Mouse (Mus musculus) kidney, embryonic 15.5 days (tissue): ENCODE data around the gene Iqca. TPM values are rescaled to one million over a fixed set of nuclear protein-coding genes. Genes with fewer than 3 reads are reported as not detected.

Experiments
- ATAC-seq: fragments of 200-750 bp; cut with Nextera tagmentation; replicated peaks from 2 replicates; pipeline ENCODE4 v1.8.0; 2017; ENCODE audit warnings: moderate TSS enrichment; ENCODE audit not compliant: low FRiP score
- H3K27ac ChIP-seq: fragments of 300-500 bp; sonication (generic); 2 replicates; pipeline ENCODE4 v1.5.1; 2015; ENCODE audit warnings: mild to moderate bottlenecking, inconsistent platforms
- H3K27me3 ChIP-seq: fragments of 300-500 bp; sonication (generic); 2 replicates; pipeline ENCODE4 v1.6.1; 2015; ENCODE audit warnings: inconsistent platforms
- H3K36me3 ChIP-seq: fragments of 300-500 bp; sonication (generic); 2 replicates; pipeline ENCODE4 v1.6.1; 2015; ENCODE audit warnings: inconsistent platforms
- H3K4me1 ChIP-seq: fragments of 300-500 bp; sonication (generic); 2 replicates; pipeline ENCODE4 v1.6.1; 2015; ENCODE audit warnings: inconsistent platforms
- H3K4me2 ChIP-seq: fragments of 300-500 bp; sonication (generic); 2 replicates; pipeline ENCODE4 v1.6.1; 2015; ENCODE audit warnings: moderate library complexity, mild to moderate bottlenecking, inconsistent platforms
- H3K4me3 ChIP-seq: fragments of 300-500 bp; sonication (generic); replicated peaks from 2 replicates; pipeline ENCODE4 v1.5.1; 2015; ENCODE audit warnings: mild to moderate bottlenecking, inconsistent platforms
- H3K9ac ChIP-seq: fragments of 300-500 bp; sonication (generic); 2 replicates; pipeline ENCODE4 v1.6.1; 2015; ENCODE audit warnings: mild to moderate bottlenecking, inconsistent platforms
- H3K9me3 ChIP-seq: fragments of 300-500 bp; sonication (generic); replicated peaks from 2 replicates; pipeline ENCODE4 v1.6.1; 2016; ENCODE audit warnings: inconsistent platforms
- WGBS: fragments of 180-500 bp; shearing (Covaris S2); methylation state at CpG from one replicate; pipeline ENCODE4 v1.1.7; 2015; ENCODE audit warnings: mixed read lengths; 5-methylcytosine and 5-hydroxymethylcytosine counted together
- polyA plus RNA-seq: library from polyadenylated mRNA; unstranded; fragments of >200 nt; fragmentation: Nextera tagmentation; extraction: Ambion mirVana; gene quantifications from 2 replicates; pipeline ENCODE4 v1.2.1, GENCODE M21; 2015

Gene Iqca
- polyA plus RNA-seq, 1 experiment from 2014 or later: 0.14 TPM

DNA sequence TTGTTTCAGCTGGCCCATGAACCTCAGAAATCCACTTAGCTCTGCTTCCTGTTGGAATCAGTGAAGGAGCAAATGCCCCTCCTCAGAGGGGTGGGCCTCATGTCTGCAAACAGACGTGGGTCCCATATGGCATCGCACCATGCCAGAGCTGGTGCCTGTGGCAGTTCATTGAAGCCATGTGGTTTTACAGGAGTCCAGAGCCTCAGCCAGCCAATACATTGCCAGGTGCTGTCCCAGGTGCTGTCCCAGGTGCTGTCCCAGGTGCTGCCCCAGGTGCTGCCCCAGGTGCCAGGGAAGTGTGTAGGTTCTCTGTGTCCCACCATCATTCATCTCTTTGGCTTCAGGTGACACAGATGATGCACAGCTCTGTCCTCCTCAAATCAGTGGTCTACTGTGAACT lies 124.9 kb downstream of the Iqca start:
- Histone ChIP-seq H3K4me3 (no peak overlapping the region), H3K27me3 (peaks cover 6% of the 10 kb centered on the region; the same call in 1 of the 2 replicates), H3K4me1 (no peaks in the 10 kb centered on the region), H3K36me3 (no peaks in the 10 kb centered on the region), H3K9ac (no peak overlapping the region), H3K4me2 (no peak overlapping the region), H3K27ac (no peak overlapping the region), H3K9me3 (no peaks in the 10 kb centered on the region)
- 53% methylated on average over 2 of the region's 2 CpGs for WGBS
- no peak for ATAC-seq

DNA sequence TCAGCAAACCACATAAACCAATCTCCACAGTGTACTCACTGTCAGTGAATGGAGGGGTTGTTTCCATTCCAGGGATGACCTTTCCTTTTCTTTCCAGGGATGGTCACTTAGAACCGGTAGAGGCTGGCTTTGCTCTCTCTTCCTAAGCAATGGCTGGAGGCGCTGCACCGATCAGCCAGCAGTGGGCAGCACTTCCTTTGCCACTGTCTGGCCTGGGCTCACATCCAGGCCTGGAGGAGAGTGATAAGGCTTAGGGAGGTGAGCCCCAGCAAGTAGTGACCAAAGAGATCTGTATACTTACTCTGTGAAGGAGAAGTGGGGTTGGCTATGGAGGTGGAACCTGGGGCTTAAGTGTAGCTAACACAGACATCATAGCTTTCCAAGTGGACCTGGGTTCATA lies 126.3 kb downstream of the Iqca start:
- Histone ChIP-seq H3K9ac (no peak overlapping the region), H3K4me1 (no peaks in the 10 kb centered on the region), H3K4me2 (no peak overlapping the region), H3K27me3 (0 out of 2 replicates have a peak, but pooled peaks cover 3% of the 10 kb centered on the region), H3K27ac (no peak overlapping the region), H3K9me3 (no peaks in the 10 kb centered on the region), H3K4me3 (no peak overlapping the region), H3K36me3 (no peaks in the 10 kb centered on the region)
- 23% methylated on average over 3 of the region's 3 CpGs for whole genome bisulfite sequencing
- ATAC-seq: 0 out of 2 replicates have a peak, but pooled peaks have one; percentile 12

GRCm38 (mm10) chr1:90020336-90020735 lies 132.9 kb downstream of the Iqca start:
- WGBS: 82% methylated on average over 5 of the region's 5 CpGs
- no peak overlapping the region for H3K4me2 ChIP-seq
- ATAC-seq: no peak
- no peaks in the 10 kb centered on the region for H3K36me3 ChIP-seq
- H3K27ac ChIP-seq: no peak overlapping the region
- H3K4me1 ChIP-seq: no peaks in the 10 kb centered on the region
- no peak overlapping the region for H3K9ac ChIP-seq
- no peaks in the 10 kb centered on the region for H3K9me3 ChIP-seq
- no peak overlapping the region for H3K4me3 ChIP-seq
- no peaks in the 10 kb centered on the region for H3K27me3 ChIP-seq

DNA sequence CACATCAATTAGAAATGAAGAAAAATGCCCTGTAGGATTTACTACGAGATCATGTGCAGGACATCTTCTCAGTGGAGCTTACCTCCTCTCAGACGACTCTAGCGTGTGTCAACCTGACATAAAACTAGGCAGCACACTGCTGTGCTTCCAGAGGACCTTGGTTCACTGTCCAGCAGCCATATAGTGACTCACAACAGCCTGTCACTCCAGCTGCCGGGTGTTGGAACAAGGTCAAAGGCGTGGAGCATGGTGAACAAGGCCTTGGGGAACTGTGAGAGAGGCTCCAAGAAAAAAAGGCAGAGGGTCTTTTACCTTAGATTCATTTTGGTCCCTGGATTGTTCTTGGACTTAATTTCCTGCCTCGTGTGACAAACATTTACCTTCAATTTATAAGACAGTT lies 135.1 kb downstream of the Iqca start:
- H3K27me3 ChIP-seq: no peaks in the 10 kb centered on the region
- H3K27ac ChIP-seq: no peak overlapping the region
- WGBS: 69% methylated on average over 6 of the region's 6 CpGs

DNA sequence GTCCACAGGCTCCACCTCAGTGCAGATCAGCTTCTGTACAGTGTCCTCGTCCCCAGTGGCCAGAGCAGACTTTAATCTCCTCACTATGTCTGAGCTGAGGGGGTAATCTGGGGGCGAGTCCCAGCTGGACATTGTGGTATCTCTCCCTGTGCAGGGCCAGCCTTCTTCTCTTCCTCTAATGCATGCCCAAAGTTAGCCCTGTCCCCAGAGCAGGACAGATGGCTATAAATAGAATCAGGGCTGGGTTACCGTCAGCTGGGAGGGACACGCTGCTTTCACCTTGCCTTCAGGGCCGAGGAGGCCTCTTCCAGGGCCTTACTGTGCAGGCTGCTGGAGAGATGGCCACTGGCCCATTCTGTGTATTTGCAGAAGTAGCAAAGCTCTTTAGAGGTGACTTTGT lies 138.8 kb downstream of the Iqca start, which contains the start of gene Asb18:
Gene Asb18 (minus strand): TSS at position 221 of the 400 bp plus-strand sequence.
- no peak for ATAC-seq
- H3K9ac ChIP-seq: no peak within 1 kb of the TSS
- H3K27me3 ChIP-seq: no peaks in the 10 kb centered on the region
- no peaks in the 10 kb centered on the region for H3K36me3 ChIP-seq
- 84% methylated on average over 5 of the region's 5 CpGs for WGBS
- H3K4me3 ChIP-seq: no peak within 1 kb of the TSS
- H3K9me3 ChIP-seq: no peaks in the 10 kb centered on the region
- no peak within 1 kb of the TSS for H3K27ac ChIP-seq
- no peaks in the 10 kb centered on the region for H3K4me1 ChIP-seq
- H3K4me2 ChIP-seq: no peak within 1 kb of the TSS

More for the DNA sequence above, 135.1 kb downstream of the Iqca start:
- Histone ChIP-seq H3K4me2 (no peak overlapping the region), H3K9me3 (no peaks in the 10 kb centered on the region), H3K4me3 (no peak overlapping the region), H3K4me1 (no peaks in the 10 kb centered on the region), H3K36me3 (no peaks in the 10 kb centered on the region), H3K9ac (no peak overlapping the region)
- no peak for ATAC-seq

DNA sequence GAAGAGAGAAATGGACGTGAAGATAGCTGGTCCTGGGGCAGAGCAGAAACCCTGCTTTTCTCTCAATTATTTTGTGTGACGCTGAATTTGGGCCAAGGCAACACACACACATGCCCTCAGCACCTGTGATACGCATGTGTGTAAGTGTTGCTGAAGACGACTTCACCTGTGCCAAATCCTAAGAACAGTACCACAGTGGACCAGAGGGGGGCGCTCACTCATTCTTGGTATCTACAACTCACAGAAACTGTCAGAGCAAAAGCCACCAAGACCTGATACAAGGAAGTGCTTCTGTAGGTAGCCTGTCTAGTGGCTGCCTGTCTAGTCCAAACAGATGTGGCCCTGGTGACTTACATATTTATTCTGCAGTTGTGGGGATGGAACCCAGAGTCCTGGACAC lies 139.9 kb downstream of the Iqca start:
- H3K9ac ChIP-seq: no peak overlapping the region
- H3K36me3 ChIP-seq: no peaks in the 10 kb centered on the region
- H3K4me1 ChIP-seq: no peaks in the 10 kb centered on the region
- no peaks in the 10 kb centered on the region for H3K9me3 ChIP-seq
- no peak overlapping the region for H3K4me3 ChIP-seq
- no peak overlapping the region for H3K27ac ChIP-seq
- 78% methylated on average over 5 of the region's 5 CpGs for WGBS
- no peak overlapping the region for H3K4me2 ChIP-seq
- 0 out of 2 replicates have a peak, but pooled peaks cover 5% of the 10 kb centered on the region for H3K27me3 ChIP-seq
- ATAC-seq: no peak

DNA sequence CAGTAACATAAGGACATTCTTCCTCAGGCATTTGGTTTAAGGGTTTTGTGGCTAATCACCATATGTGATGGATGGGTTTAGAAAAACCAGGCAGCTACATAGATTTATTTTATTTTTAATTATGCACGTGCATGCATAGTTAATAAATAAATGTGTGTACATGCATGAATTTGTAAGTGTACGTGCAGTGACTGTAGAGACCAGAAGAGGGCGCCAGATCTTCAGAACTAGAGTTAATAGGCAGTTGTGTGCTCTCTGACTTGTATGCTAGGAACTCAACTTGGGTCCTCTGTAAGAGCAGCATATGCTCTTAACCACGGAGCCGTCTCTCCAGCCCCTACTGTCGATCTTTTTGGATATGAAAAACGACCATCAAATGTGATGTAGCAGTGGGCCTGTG lies 140.4 kb downstream of the Iqca start:
- Histone ChIP-seq H3K9me3 (no peaks in the 10 kb centered on the region), H3K36me3 (no peaks in the 10 kb centered on the region), H3K9ac (no peak overlapping the region), H3K4me3 (no peak overlapping the region), H3K4me1 (no peaks in the 10 kb centered on the region), H3K4me2 (no peak overlapping the region), H3K27me3 (0 out of 2 replicates have a peak, but pooled peaks cover 7% of the 10 kb centered on the region), H3K27ac (no peak overlapping the region)
- WGBS: 68% methylated on average over 7 of the region's 7 CpGs
- ATAC-seq: no peak

GRCm38 (mm10) chr1:90012168-90012567 lies 141.0 kb downstream of the Iqca start:
- Histone ChIP-seq H3K27me3 (0 out of 2 replicates have a peak, but pooled peaks cover 7% of the 10 kb centered on the region), H3K9ac (no peak overlapping the region), H3K9me3 (no peaks in the 10 kb centered on the region), H3K4me1 (no peaks in the 10 kb centered on the region), H3K4me2 (no peak overlapping the region), H3K27ac (no peak overlapping the region), H3K4me3 (no peak overlapping the region), H3K36me3 (no peaks in the 10 kb centered on the region)
- no peak for ATAC-seq
- WGBS: 83% methylated on average over 3 of the region's 3 CpGs

DNA sequence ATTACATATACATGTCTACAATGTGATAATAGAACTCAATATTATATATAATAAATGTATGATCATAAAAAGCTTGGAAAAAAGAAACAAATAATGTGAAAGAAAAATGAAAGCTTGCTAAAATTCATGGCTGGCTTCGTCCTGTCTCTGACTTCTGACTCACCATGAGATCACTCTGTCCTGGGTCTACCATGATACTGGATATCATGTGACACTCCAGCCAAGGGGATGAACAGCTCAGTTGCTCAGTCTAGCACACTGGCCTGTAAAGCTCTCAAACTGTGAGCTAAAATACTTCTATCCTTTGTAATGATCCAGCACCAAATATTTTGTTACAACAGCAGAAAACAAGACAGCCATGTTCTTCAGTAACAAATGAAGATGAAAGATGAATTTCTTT lies 143.1 kb downstream of the Iqca start:
- no peak overlapping the region for H3K4me2 ChIP-seq
- H3K9me3 ChIP-seq: no peaks in the 10 kb centered on the region
- WGBS: 84% methylated on average over 1 of the region's 1 CpGs
- H3K36me3 ChIP-seq: no peaks in the 10 kb centered on the region
- no peak overlapping the region for H3K9ac ChIP-seq
- H3K4me1 ChIP-seq: no peaks in the 10 kb centered on the region
- H3K4me3 ChIP-seq: no peak overlapping the region
- H3K27ac ChIP-seq: no peak overlapping the region
- H3K27me3 ChIP-seq: 0 out of 2 replicates have a peak, but pooled peaks cover 7% of the 10 kb centered on the region
- ATAC-seq: no peak

- no peak overlapping the region for H3K4me2 ChIP-seq
- H3K9me3 ChIP-seq: no peaks in the 10 kb centered on the region
- ATAC-seq: no peak
- no peak overlapping the region for H3K4me3 ChIP-seq
- no peaks in the 10 kb centered on the region for H3K36me3 ChIP-seq
- H3K27me3 ChIP-seq: peaks cover 13% of the 10 kb centered on the region
- no peak overlapping the region for H3K27ac ChIP-seq
- H3K4me1 ChIP-seq: no peaks in the 10 kb centered on the region
- H3K9ac ChIP-seq: no peak overlapping the region
- WGBS: 79% methylated on average over 3 of the region's 3 CpGs
Measured at GRCm38 (mm10) chr1:90009188-90009587, 144.0 kb downstream of the Iqca start.

- Histone ChIP-seq H3K27ac (no peak overlapping the region), H3K36me3 (no peaks in the 10 kb centered on the region), H3K4me2 (no peak overlapping the region), H3K4me1 (no peaks in the 10 kb centered on the region), H3K9me3 (no peaks in the 10 kb centered on the region), H3K9ac (no peak overlapping the region), H3K4me3 (no peak overlapping the region), H3K27me3 (peaks cover 14% of the 10 kb centered on the region)
- no peak for ATAC-seq
- WGBS: 74% methylated on average over 14 of the region's 14 CpGs
Measured at GRCm38 (mm10) chr1:90006666-90007065, 146.5 kb downstream of the Iqca start.

- H3K9ac ChIP-seq: no peak overlapping the region
- no peaks in the 10 kb centered on the region for H3K36me3 ChIP-seq
- no peak for ATAC-seq
- H3K27me3 ChIP-seq: peaks cover 38% of the 10 kb centered on the region
- H3K4me1 ChIP-seq: peaks cover 6% of the 10 kb centered on the region
- H3K4me3 ChIP-seq: no peak overlapping the region
- no peaks in the 10 kb centered on the region for H3K9me3 ChIP-seq
- no peak overlapping the region for H3K27ac ChIP-seq
- H3K4me2 ChIP-seq: no peak overlapping the region
- WGBS: 50% methylated on average over 5 of the region's 5 CpGs
Measured at GRCm38 (mm10) chr1:90000981-90001380, 152.2 kb downstream of the Iqca start.

- no peaks in the 10 kb centered on the region for H3K36me3 ChIP-seq
- H3K9me3 ChIP-seq: no peaks in the 10 kb centered on the region
- H3K9ac ChIP-seq: no peak overlapping the region
- no peak overlapping the region for H3K4me3 ChIP-seq
- WGBS: 83% methylated on average over 3 of the region's 3 CpGs
- H3K27me3 ChIP-seq: peaks cover 49% of the 10 kb centered on the region
- peaks cover 6% of the 10 kb centered on the region for H3K4me1 ChIP-seq
- no peak overlapping the region for H3K4me2 ChIP-seq
- no peak overlapping the region for H3K27ac ChIP-seq
- no peak for ATAC-seq
Measured at GRCm38 (mm10) chr1:89999858-90000257, 153.3 kb downstream of the Iqca start.
